Mouse (Mus musculus): ENCODE results near the gene Prdm11.

DNA sequence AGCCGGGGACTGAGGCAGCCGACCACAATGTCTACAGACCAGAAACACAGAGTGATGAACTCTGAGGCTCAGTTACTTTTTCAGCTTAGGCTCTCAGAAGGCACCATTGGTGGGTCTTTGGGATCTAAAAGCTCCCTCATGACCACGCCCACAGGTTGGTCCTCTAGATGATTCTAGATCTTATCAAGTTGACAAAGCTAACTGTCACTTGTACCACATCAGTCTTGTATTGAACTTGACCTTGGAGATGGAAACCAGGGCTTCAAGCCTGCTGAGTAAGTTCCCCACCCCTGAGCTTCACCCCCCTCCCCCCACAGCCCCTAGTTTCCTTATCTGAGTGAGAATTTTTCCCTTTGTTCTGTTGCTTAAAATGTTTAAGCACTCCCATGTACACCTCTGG, 101.6 kb downstream of the Prdm11 start:
- TF ChIP-seq POLR2A (IDR thresholded peaks at IDR 0.05; ENCODE audit: borderline replicate concordance, extremely low read depth, insufficient read depth, insufficient read length, poor library complexity, severe bottlenecking) (no peak), CTCF (IDR thresholded peaks at IDR 0.05; ENCODE audit: borderline replicate concordance, extremely low read depth, insufficient read depth, insufficient read length) (no peak)

Data from brain, embryonic 14.5 days (tissue).